Mouse (Mus musculus) thymus, postnatal 25 days (tissue): ENCODE measurements around the gene Glo1.
"Not testable (repeated sequence)": the region's sequence is repeated elsewhere in the genome, so short reads cannot be mapped to it uniquely, and the experiment has no call there.

Experiments used
- DNase-seq: peaks from one replicate; pipeline ENCODE4 v3.0.0; 2022

Glo1 gene

DNA sequence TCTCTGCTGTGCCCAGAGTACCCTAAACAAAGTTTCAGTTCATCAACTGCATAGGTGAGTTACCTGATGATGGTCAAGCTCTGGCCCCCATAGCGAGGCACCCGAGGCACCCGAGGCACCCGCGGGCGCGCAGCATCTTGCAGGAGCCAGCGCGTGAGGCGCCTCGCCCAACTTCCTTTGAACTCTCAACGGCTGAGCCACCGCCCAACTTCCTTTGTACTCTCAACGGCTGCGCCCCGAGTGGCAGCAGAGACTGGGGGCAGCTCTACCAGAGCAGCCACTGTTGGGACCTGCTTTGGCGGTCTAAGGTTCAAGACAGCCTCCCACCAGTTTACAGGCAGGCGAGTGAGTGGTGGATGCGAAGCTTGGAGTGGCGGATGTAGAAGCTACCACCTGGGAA lies at the start of gene Glo1:
Gene Glo1, minus strand, starts transcription at position 153 of the 400 bp plus-strand sequence.
- DNase-seq: not testable (repeated sequence)

DNA sequence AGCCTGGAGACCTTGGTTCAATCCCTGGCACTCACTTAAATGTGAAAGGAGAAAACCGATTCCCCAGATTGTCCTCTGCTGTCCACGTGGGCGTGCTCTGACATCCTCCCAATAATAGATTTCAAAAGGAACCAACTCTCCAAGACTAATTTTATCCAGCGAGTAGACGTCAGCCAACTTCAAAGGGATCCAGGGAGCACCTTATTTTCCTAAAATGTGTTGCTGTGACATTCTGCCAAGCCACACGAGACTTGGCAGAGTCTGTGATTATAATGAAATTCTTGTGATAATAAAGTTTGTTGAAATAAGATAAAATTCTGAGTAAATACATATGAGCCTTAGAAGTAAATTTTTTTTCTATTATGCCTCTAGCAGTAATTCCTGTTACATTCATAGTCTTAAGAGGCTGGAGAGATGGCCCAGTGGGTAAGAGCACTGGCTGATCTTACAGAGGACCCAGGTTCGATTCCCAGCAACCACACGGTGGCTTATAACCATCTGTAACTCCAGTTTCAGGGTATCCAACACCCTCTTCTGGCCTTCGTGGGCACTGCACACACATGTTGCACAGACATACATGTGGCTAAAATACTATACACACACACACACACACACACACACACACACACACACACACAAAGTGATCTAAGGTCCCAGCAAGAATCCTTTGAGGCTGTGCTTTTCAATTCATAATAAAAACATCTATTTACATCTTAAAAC lies 48.5 kb upstream of the Glo1 start:
- DNase-seq: no peak

DNA sequence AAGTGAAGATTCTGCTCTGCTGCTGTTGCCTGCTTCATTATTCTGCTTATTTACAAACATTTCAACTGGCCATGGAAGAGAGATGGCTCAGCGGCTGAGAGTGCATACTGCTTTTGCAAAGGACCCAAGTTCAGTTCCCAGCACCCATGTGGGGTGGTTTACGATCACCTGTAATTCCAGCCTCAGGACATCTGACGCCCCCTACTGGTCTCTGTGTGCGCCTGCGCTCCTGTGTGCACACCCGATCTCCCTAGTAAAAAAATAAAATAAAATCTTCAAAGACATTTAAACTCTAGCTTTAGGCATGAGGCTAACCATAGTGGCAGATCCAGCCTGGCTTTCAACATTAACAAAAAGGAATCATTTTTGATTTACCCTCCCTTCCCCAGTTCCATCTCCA lies 46.4 kb upstream of the Glo1 start:
- DNase-seq: no peak

DNA sequence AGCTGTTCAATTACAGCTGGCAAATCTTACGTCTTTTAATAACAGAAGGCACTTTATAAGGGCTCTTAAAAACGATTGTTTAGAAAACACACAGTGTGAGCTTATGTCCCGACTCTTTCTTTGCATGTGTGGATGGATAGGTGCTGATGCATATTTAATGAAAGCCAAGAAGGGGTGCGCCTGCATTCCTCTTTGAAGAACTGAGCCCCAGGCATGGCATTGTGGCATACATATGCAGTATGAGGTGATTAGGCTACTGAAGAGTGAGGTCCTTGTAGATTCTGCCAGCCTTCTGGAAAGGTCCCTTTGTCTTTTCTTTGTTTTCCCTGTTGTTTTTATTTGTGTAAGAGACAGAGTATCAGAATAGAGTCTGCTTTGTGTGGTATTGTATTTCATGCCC lies 45.9 kb upstream of the Glo1 start:
- no peak for DNase-seq

DNA sequence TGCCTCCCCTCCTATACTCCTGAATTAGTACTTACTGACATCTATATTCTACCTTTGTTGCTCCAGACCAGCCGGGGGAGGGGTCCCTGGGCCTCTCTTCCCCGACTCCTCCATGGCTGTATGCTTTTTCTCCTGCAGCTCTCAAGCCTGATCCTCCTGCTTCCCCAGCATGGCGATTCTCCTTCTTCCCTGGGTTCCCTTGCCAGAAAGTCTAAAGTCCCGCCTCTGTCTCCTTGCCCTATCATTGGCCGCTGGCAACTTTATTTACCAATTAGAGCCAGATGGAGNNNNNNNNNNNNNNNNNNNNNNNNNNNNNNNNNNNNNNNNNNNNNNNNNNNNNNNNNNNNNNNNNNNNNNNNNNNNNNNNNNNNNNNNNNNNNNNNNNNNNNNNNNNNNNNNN lies 38.2 kb upstream of the Glo1 start:
- no peak for DNase-seq

DNA sequence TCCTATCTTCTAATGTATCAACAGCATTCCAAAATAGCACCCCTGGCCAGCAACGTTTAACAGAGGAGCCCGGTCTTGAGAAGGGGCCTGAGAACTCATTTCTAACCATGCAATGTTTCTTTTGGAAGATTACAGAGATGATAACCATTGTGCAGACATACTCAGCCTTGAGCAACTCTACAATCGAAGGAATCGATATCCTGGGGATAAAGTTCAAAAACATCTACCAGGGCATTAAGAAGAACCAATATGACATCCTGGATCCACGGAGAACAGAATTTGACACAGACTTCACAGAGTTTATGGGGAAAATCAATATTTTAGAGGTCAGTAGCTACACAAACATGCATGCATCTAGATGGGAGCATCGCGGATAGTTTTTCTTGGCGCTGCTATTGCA lies 36.5 kb upstream of the Glo1 start:
- DNase-seq: no peak

DNA sequence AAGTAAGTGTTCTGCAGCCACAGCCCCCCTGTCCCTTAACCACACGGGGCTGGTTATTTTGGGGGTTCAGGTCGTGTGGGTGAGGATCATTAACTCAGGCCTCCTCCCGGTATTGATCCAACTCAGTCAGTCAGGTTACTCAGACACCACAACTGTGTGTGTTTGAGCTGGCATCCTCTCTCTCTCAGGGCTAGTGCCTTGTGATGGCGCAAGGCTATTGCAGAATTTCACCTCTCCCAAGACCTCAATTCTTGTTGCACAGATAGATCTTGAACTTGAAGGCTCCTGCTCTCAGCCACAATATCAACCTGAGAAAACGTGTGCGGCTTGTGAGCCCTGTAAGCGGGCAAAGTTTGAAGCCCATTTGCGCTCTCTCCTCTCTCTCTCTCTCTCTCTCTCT lies 35.5 kb upstream of the Glo1 start:
- DNase-seq: no peak

DNA sequence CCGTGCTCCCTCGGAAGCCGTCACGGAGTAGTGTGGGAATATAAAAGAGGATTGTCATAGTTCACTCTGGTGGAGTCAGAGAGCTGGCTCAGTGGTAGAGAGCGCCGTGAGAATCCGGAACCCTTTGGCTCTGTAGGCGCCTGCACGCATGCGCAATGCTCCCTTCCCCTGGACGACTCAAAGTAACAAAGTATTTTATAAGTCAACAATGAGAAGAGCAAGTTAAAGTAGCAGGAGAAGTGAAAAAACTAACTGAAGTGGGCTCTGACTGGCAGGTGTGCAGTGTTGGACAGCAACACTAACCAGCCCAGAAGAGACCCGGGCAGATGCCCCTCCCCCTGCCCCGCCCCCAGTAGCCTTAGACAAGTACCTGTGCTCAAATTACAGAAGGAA lies 31.5 kb upstream of the Glo1 start:
- peak; percentile 77 for DNase-seq

DNA sequence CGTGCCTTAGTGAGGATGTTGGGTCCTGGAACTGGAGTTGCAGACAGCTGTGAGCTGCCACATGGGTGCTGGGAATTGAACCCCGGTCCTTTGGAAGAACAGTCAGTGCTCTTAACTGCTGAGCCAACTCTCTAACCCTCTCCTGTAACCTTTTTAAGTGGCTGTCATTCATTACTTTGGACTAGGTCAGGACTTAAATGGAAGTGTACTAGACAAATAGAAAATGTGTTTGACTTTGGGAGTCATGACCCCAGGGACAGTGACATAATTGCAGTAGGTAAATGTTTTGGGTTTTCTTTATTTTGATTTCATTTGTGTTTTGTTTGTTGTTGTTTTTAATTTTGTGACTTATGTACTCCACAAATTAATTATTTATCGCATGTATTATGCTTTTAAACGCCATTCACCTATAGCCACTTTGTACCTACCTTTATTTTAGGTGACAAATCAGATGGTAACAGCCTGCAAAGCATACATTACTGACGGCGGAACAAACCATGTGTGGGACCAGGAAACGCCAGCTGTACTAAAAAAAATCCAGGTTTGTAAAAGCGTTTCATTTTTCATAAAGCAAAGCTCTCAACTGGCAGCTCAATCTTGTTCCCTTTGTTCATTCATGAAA lies 31.0 kb upstream of the Glo1 start:
- no peak for DNase-seq

DNA sequence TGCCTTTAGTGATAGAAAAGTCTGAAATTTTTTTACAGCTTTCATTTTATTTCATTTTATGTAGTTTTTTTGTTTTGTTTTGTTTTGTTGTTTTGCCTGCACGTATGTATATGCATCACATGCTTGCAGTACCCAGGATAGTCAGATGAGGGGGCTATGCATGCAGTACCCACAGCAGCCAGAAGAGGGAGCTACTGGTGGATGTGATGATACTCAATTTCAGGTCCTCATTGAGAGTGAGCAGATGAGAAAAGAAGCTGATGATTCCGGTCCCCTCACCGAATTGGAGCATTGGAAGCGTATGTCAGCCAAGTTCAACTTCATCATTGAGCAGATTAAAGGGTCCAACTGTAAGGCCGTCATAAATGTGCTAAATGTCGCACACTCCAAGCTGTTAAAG lies 26.3 kb upstream of the Glo1 start:
- peak; percentile 26 for DNase-seq

DNA sequence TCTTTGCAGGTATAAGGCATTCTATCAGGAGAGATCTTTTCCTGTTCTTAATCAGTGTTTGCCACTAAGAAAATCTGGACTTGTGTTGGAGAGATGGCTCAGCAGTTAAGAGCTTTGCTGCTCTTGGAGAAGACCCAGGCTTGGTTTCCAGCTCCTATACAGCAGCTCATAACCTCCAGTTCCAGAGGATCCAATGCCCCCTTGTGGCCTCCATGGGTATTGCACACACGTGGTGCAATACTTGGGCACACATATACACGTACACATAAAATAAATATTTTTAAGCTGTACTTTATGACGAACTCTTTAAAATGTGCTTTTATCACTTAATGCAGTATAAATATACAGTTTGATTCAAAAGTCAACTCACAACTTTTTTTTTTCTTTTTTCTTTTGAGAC lies 22.1 kb upstream of the Glo1 start:
- DNase-seq: peak; percentile 16

DNA sequence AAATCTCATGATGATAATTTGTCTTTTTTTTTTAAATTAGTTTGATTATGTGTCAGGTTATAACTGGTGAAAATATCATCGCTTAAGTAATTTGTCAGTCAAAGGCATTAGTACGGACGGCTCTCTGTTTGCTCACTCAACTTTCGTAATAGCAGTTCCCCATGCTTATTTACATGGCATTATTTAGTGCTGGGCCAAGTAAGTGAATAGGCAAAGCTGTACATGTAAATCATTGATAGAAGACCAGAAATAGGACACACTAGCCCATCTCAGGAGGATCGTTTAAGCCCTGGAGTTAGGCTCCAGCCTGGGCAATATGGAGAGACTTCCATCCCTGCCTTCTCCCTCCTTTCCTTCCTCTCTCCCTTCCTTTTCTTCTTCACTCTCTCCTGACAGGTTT lies 14.2 kb upstream of the Glo1 start:
- no peak for DNase-seq

DNA sequence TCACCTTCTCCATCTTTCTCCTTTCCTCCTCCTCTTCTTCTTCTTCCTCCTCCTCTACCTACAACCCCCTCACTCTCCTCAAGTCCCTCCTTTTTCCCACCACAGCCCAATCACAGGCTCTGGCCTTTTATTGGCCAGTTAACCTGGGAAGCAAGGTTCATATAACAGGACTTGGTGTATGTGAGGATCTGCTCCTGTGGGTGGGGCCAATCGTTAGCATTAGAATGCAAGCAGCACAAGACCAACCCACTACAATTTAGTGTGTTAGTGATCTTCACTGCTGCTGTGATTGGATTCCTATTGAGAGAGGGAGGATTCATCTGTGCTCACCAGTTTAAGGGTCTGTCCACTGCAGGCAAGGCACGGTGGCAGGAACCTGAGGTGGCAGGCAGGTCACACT lies 12.3 kb upstream of the Glo1 start:
- no peak for DNase-seq

DNA sequence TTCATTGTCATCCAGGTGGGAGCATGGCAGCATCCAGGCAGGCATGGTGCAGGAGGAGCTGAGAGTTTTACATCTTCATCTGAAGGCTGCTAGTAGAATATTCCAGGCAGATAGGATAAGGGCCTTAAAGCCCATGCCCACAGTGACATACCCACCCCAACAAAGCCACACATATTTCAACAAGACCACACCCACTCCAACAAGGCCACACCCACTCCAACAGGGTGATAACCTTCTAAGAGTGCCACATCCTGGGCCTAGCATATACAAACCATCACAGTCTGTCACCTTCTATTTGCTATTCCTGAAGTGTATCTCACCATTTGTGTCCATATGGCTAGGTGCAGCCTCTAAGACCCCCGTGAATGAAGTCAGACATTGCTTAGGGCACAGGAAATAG lies 11.0 kb upstream of the Glo1 start:
- no peak for DNase-seq

DNA sequence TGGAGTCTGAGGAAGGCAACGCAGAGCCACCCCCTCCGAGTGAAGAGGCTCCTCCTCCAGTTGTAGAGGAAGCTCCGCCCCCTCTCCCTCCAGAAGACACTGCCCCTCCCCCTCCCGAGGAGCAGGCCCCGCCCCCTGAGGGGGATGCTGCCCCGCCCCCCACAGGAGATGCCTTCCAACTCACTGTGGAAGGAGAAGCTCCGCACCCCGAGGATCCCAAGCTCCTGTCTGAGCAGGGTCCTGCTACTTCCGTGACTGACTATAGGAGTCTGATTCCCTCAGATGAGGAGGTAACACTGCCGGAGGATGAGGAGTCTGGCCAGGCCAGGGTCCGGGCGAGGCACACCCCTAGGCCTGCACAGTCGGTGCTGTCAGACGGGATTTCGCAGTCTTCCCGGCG lies 8.7 kb upstream of the Glo1 start:
- no peak for DNase-seq

DNA sequence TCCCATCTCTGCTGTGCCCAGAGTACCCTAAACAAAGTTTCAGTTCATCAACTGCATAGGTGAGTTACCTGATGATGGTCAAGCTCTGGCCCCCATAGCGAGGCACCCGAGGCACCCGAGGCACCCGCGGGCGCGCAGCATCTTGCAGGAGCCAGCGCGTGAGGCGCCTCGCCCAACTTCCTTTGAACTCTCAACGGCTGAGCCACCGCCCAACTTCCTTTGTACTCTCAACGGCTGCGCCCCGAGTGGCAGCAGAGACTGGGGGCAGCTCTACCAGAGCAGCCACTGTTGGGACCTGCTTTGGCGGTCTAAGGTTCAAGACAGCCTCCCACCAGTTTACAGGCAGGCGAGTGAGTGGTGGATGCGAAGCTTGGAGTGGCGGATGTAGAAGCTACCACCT lies 2.5 kb downstream of the Glo1 start, which contains the start of gene Dnah8:
Gene Dnah8, plus strand, starts transcription at position 223 of the 400 bp plus-strand sequence.
- DNase-seq: not testable (repeated sequence)

DNA sequence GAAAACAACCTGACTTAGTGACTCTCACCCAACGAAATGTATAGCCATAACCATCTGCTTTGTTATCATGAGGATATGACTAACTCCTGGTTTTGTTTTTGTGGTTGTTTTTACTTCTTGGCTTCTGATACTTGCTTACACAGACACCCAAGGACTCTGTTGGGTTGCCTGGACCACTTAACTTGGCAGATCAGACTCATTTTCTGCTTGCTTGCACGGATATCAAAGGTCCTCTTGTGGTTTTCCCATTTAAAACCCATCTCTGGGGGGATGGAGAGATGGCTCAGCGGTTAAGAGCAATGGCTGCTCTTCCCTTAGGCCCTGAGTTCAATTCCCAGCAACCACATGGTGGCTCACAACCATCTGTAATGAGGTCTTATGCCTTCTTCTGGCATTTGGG lies 3.5 kb downstream of the Glo1 start:
- no peak for DNase-seq

DNA sequence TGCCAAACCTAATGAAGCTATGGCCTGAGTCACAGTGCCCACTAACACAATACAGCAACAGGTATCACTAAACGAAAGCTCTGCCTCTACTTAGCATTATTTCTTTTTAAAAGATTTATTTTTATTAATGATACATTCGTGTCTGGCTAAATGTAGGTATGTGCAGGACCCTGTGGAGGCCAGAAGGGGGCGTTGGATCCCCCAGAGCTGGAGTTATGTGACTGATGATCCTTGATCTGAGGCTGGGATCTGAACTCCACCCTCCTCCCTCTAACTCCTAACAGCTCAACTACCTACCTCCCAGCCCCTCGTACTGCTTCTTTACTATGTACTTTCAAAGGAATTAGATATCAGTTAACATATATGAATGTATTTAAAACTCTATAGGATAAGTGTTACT lies 5.2 kb downstream of the Glo1 start:
- DNase-seq: no peak

DNA sequence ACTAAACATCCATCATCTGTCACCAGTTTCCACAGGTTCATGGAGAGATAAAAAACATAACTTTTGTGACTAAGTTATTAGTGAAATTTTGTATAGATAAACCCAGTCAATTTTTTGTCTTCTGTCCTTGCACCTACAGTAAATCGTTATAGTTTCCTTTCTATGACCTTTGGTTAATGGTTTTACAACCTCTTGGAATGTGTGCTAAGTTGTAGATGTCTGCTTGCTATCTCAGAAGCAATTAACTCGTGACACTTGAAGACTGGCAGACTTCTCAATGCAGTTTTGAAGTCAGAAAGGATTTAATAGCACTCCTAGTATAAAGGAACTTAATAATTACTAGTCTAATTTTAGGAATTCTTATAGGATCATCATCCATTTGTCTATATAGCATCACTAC lies 6.1 kb downstream of the Glo1 start:
- no peak for DNase-seq

DNA sequence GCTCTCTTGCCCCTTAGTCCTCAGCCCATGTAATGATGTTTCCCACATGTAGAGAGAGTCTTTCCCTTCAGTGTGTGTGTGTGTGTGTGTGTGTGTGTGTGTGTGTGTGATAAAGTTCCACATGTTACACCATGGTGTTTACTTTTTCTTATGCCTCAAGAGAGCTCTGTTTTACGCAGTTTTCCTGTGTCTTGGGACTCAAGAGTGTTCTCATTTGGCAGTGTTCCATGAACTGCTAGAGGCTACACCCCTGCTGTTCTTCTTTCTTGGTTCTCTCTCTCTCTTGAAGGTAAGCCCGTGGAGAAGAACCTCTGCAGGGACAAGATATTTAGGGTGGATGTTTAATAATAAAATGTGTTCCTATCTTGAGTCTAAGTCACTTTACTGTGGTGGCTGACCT lies 7.5 kb downstream of the Glo1 start:
- no peak for DNase-seq

DNA sequence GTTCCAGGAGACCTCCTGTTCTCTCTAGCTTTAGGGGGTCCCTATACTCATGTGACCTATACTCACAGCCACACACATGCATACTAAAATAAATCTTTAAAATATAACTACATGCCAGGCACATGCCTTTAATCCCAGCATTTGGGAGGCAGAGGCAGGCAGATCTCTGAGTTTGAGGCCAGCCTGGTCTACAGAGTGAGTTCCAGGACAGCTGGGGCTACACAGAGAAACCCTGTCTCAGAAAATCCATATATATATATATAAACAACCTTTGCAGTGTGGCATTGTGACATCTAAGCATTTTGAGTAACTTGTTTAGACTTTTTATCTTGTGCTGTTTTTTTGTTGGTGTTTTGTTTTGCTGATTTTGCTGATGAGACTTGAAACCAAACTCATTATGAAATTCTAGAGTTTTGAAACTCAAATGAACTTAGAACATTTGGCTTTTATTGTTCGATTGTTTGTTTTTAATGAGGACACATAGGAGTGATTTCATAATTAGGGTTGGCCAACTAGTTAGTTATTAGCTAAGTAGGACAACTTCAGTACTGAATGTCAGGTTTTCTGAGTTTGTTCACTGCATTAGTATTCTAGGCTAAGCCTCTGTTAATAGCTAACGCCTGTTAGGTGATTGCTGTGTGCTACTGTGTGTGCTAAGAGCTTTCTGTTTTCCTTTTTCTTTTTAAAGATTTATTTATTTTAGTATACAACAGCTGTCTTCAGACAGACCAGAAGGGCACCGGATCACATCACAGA lies 8.4 kb downstream of the Glo1 start:
- DNase-seq: no peak

DNA sequence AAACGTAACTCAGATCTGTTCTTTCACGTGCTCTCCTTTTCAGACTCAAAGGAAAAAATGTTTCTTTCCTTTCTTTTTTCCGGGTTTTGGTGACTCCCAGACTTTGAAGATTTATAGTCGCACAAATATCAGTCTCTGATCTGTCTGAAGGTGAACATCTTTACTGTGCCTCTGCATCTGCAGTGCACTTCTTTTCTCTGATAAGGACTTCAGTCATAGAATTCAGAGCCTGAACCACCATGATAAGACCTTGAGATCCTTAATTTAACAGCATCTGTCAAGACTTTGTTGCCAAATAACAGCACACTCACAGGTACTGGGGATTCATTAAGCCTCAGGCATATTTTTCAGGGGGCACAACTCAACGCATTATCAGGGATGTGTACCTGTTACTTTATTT lies 10.5 kb downstream of the Glo1 start:
- DNase-seq: no peak

DNA sequence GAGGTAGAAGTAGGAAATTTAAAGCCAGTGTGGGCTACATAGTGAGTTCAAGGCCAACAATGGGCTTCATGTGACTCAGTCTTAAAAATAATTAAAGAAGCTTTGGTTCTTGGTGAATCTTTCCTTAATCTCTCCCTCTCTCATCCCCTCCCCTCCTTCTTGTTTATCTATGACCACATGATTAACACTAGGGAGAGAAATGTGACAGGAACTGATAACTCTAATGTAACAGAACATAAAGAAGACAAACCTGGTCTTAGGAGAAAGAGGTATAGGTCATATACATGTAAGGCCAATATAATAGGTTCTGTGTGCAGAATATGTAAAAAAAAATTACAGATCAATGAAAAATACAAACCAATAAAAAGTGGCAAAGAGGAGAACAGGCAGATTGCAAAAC lies 13.3 kb downstream of the Glo1 start:
- no peak for DNase-seq
